20 mouse cellular contexts compared by ENCODE assay signal in the genomic region with DNA sequence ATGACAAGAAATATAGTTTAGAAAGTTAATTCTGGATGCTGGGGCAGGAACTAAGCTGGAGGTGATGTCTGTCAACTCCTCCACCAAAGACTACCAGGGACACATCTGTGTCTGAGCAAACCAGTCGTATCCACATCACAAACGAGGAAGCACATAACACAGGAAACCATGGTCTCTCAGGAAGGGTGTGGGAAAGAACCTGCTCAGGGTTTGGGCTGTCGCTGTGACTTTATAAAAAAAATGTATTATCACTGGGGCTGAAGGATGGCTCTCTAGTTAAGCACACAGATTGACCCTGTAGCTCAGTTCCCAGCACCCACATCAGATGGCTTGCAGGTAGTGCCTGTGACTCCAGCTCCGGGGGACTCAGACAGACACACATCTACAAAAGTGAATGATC. TPM values are rescaled to one million over a fixed set of nuclear protein-coding genes. Genes with fewer than 3 reads are reported as not detected.
"Had no signal": no experiment of that assay in that cellular context is flagged by ENCODE, and none has a peak within 500 bp of the region (broad histone marks: within the 10 kb centered on the region; RNA-seq: fewer than 3 reads in every experiment).

No protein-coding gene starts in this region.

- H3K27ac ChIP-seq: kidney, embryonic 15.5 days; left cerebral cortex, adult 2 months; limb, embryonic 10.5 days; liver, embryonic 15.5 days; neural tube, embryonic 13.5 days had no signal

- DNase-seq: kidney, adult 2 months; kidney, postnatal 14 days; lung, adult 2 months; lung, postnatal 36 days; midbrain, embryonic 14.5 days; right cerebral cortex, postnatal 14 days had no signal

- H3K4me3 ChIP-seq: kidney, embryonic 15.5 days; left cerebral cortex, adult 2 months; limb, embryonic 10.5 days; liver, embryonic 15.5 days; myocyte; neural tube, embryonic 13.5 days had no signal

- ATAC-seq: intestine, embryonic 16.5 days; lung, postnatal 0 days had no signal

RNA-seq across cellular contexts. Expression of gene Astl, which starts 19.4 kb away (rescaled TPM):
- total RNA-seq: layer of hippocampus, postnatal 25 days; left cerebral cortex, adult 2 months; left cerebral cortex, postnatal 14 days had no signal
- polyA plus RNA-seq: intestine, embryonic 16.5 days; kidney, adult 2 months; kidney, embryonic 15.5 days; liver, embryonic 11.5 days; lung, adult 2 months; lung, postnatal 0 days; midbrain, embryonic 14.5 days; neural tube, embryonic 13.5 days; small intestine, adult 2 months; stomach, embryonic 14.5 days had no signal

RNA-seq across cellular contexts. Expression of gene Adra2b, which starts 43.9 kb away (rescaled TPM):
- total RNA-seq: megakaryocyte progenitor cell, adult 5-6 weeks had no signal
- polyA plus RNA-seq: myocyte had no signal
